Mouse (Mus musculus): ENCODE measurements around the gene Eng. TPM values are rescaled to one million over a fixed set of nuclear protein-coding genes. Genes with fewer than 3 reads are reported as not detected.

The Eng gene
- polyA plus RNA-seq, 1 experiment from 2014 or later: 32.8 TPM

- Histone ChIP-seq H3K4me1 (peaks cover 61% of the 10 kb centered on the region), H3K9me3 (no peaks in the 10 kb centered on the region), H3K4me3 (peak overlapping the region; percentile 35), H3K27ac (peak overlapping the region; percentile 83), H3K36me3 (replicated peaks) (no peaks in the 10 kb centered on the region), H3K4me2 (peak overlapping the region; percentile 57), H3K27me3 (replicated peaks) (no peaks in the 10 kb centered on the region), H3K9ac (peak overlapping the region; percentile 43)
- 70% methylated on average over 5 of the region's 5 CpGs for WGBS
- ATAC-seq (replicated peaks): no peak; the same call in 1 of the 2 replicates
Measured at GRCm38 (mm10) chr2:32625873-32626694, 20.3 kb upstream of the Eng start.

GRCm38 (mm10) chr2:32627266-32628043 lies 18.9 kb upstream of the Eng start:
- Histone ChIP-seq H3K4me3 (no peak overlapping the region), H3K4me1 (peaks cover 58% of the 10 kb centered on the region), H3K4me2 (no peak overlapping the region), H3K9ac (no peak overlapping the region), H3K27me3 (replicated peaks) (no peaks in the 10 kb centered on the region), H3K27ac (no peak overlapping the region), H3K9me3 (no peaks in the 10 kb centered on the region), H3K36me3 (replicated peaks) (no peaks in the 10 kb centered on the region)
- 76% methylated on average over 20 of the region's 20 CpGs for WGBS
- no peak for ATAC-seq (replicated peaks)

- H3K9me3 ChIP-seq: no peaks in the 10 kb centered on the region
- H3K4me3 ChIP-seq: no peak overlapping the region
- no peaks in the 10 kb centered on the region for H3K27me3 ChIP-seq (replicated peaks)
- 0 out of 2 replicates have a peak overlapping the region, but pooled peaks have one; percentile 36 for H3K27ac ChIP-seq
- no peak for ATAC-seq (replicated peaks)
- H3K9ac ChIP-seq: no peak overlapping the region; the same call in 1 of the 2 replicates
- peaks cover 58% of the 10 kb centered on the region for H3K4me1 ChIP-seq
- no peaks in the 10 kb centered on the region for H3K36me3 ChIP-seq (replicated peaks)
- WGBS: 69% methylated on average over 4 of the region's 4 CpGs
- peak overlapping the region; percentile 33; the same call in 1 of the 2 replicates for H3K4me2 ChIP-seq
Measured at GRCm38 (mm10) chr2:32628044-32628550, 18.3 kb upstream of the Eng start.

GRCm38 (mm10) chr2:32628729-32629128 lies 17.7 kb upstream of the Eng start:
- 28% methylated on average over 5 of the region's 5 CpGs for WGBS
- Histone ChIP-seq H3K4me3 (no peak overlapping the region), H3K9me3 (no peaks in the 10 kb centered on the region), H3K36me3 (replicated peaks) (no peaks in the 10 kb centered on the region), H3K9ac (no peak overlapping the region; the same call in 1 of the 2 replicates), H3K27me3 (replicated peaks) (no peaks in the 10 kb centered on the region), H3K4me2 (peak overlapping the region; percentile 33), H3K27ac (peak overlapping the region; percentile 67), H3K4me1 (peaks cover 58% of the 10 kb centered on the region)
- ATAC-seq (replicated peaks): 0 out of 2 replicates have a peak, but pooled peaks have one; percentile 13

- Histone ChIP-seq H3K9me3 (no peaks in the 10 kb centered on the region), H3K4me3 (peak overlapping the region; percentile 7; the same call in 1 of the 2 replicates), H3K4me2 (peak overlapping the region; percentile 33), H3K27me3 (replicated peaks) (no peaks in the 10 kb centered on the region), H3K9ac (no peak overlapping the region), H3K36me3 (replicated peaks) (no peaks in the 10 kb centered on the region), H3K27ac (peak overlapping the region; percentile 67), H3K4me1 (peaks cover 58% of the 10 kb centered on the region)
- peak; percentile 67 for ATAC-seq (replicated peaks)
- 27% methylated on average over 9 of the region's 9 CpGs for WGBS
Measured at GRCm38 (mm10) chr2:32629276-32629976, 17.0 kb upstream of the Eng start.

- no peaks in the 10 kb centered on the region for H3K9me3 ChIP-seq
- H3K4me3 ChIP-seq: no peak overlapping the region
- no peak for ATAC-seq (replicated peaks)
- no peaks in the 10 kb centered on the region for H3K27me3 ChIP-seq (replicated peaks)
- H3K9ac ChIP-seq: no peak overlapping the region
- H3K27ac ChIP-seq: 0 out of 2 replicates have a peak overlapping the region, but pooled peaks have one; percentile 67
- H3K4me2 ChIP-seq: peak overlapping the region; percentile 33
- peaks cover 53% of the 10 kb centered on the region for H3K4me1 ChIP-seq
- WGBS: 72% methylated on average over 9 of the region's 9 CpGs
- H3K36me3 ChIP-seq (replicated peaks): no peaks in the 10 kb centered on the region
Measured at GRCm38 (mm10) chr2:32630036-32630435, 16.4 kb upstream of the Eng start.

- Histone ChIP-seq H3K27me3 (replicated peaks) (no peaks in the 10 kb centered on the region), H3K27ac (no peak overlapping the region), H3K4me1 (peaks cover 43% of the 10 kb centered on the region), H3K4me3 (no peak overlapping the region), H3K9me3 (no peaks in the 10 kb centered on the region), H3K9ac (no peak overlapping the region), H3K36me3 (replicated peaks) (no peaks in the 10 kb centered on the region), H3K4me2 (no peak overlapping the region)
- WGBS: 86% methylated on average over 10 of the region's 10 CpGs
- ATAC-seq (replicated peaks): no peak
Measured at GRCm38 (mm10) chr2:32631046-32631445, 15.3 kb upstream of the Eng start.

- Histone ChIP-seq H3K27me3 (replicated peaks) (no peaks in the 10 kb centered on the region), H3K27ac (no peak overlapping the region), H3K4me1 (peaks cover 34% of the 10 kb centered on the region), H3K9me3 (no peaks in the 10 kb centered on the region), H3K36me3 (replicated peaks) (no peaks in the 10 kb centered on the region), H3K4me3 (no peak overlapping the region), H3K9ac (no peak overlapping the region), H3K4me2 (no peak overlapping the region)
- WGBS: 47% methylated on average over 7 of the region's 7 CpGs
- ATAC-seq (replicated peaks): no peak
Measured at GRCm38 (mm10) chr2:32631737-32632394, 14.5 kb upstream of the Eng start.

- Histone ChIP-seq H3K9me3 (no peaks in the 10 kb centered on the region), H3K4me3 (no peak overlapping the region), H3K27me3 (replicated peaks) (no peaks in the 10 kb centered on the region), H3K9ac (no peak overlapping the region), H3K4me1 (peaks cover 19% of the 10 kb centered on the region), H3K36me3 (replicated peaks) (no peaks in the 10 kb centered on the region), H3K4me2 (no peak overlapping the region), H3K27ac (no peak overlapping the region)
- 83% methylated on average over 5 of the region's 5 CpGs for WGBS
- ATAC-seq (replicated peaks): no peak
Measured at GRCm38 (mm10) chr2:32633660-32634059, 12.7 kb upstream of the Eng start.

- no peaks in the 10 kb centered on the region for H3K9me3 ChIP-seq
- no peak overlapping the region for H3K4me3 ChIP-seq
- ATAC-seq (replicated peaks): no peak
- H3K27me3 ChIP-seq (replicated peaks): no peaks in the 10 kb centered on the region
- H3K27ac ChIP-seq: no peak overlapping the region
- WGBS: 86% methylated on average over 10 of the region's 10 CpGs
- no peak overlapping the region for H3K4me2 ChIP-seq
- peaks cover 10% of the 10 kb centered on the region for H3K4me1 ChIP-seq
- H3K9ac ChIP-seq: no peak overlapping the region
- H3K36me3 ChIP-seq (replicated peaks): no peaks in the 10 kb centered on the region
Measured at GRCm38 (mm10) chr2:32634277-32635105, 11.9 kb upstream of the Eng start.

- H3K9ac ChIP-seq: no peak overlapping the region
- no peak overlapping the region for H3K4me3 ChIP-seq
- H3K4me1 ChIP-seq: no peaks in the 10 kb centered on the region
- no peak overlapping the region for H3K27ac ChIP-seq
- 91% methylated on average over 7 of the region's 7 CpGs for WGBS
- no peak for ATAC-seq (replicated peaks)
- no peak overlapping the region for H3K4me2 ChIP-seq
- no peaks in the 10 kb centered on the region for H3K36me3 ChIP-seq (replicated peaks)
- H3K27me3 ChIP-seq (replicated peaks): no peaks in the 10 kb centered on the region
- no peaks in the 10 kb centered on the region for H3K9me3 ChIP-seq
Measured at GRCm38 (mm10) chr2:32636617-32637016, 9.8 kb upstream of the Eng start.
